Mouse (Mus musculus): ENCODE results near the gene Mbnl2. TPM values are rescaled to one million over a fixed set of nuclear protein-coding genes. Genes with fewer than 3 reads are reported as not detected.

Mbnl2 gene
- total and polyA plus RNA-seq, 3 experiments = 24.4 to 158 (median 70.1) TPM

DNA sequence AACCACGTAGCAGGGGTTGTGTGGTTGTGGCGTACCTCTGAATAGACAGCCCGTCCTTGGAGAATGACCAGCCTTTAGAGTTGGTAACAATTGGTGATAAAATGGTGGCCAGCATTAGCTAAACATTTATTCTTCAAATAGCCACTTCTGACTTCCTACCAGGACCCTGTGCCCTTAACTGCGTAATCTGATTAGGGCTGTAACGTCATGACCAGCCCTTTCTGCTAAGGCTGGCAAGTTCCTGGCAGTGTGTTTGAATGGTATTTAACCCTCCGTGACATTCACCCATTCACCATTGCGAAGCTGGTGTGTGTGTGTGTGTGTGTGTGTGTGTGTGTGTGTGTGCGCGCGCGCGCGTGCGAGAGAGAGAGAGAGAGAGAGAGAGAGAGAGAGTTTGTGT lies 94.6 kb downstream of the Mbnl2 start:
- Histone ChIP-seq H3K9me3 (replicated peaks) (peaks cover 6% of the 10 kb centered on the region; the same call in 1 of the 2 replicates), H3K4me3 (ENCODE audit: low read depth, low read length) (no peak overlapping the region), H3K27me3 (ENCODE audit: insufficient read depth, low read length) (no peaks in the 10 kb centered on the region), H3K36me3 (replicated peaks) (peaks cover 15% of the 10 kb centered on the region), H3K4me1 (ENCODE audit: insufficient read depth, low read depth, low read length) (no peaks in the 10 kb centered on the region)
- DNase-seq (ENCODE audit: low spot score) (no peak), ATAC-seq (ENCODE audit: extremely low read depth, insufficient number of reproducible peaks, low FRiP score, poor library complexity, severe bottlenecking) (no peak)
- TF ChIP-seq TAL1 (conservative IDR thresholded peaks at IDR 0.05; ENCODE audit: low read depth, low read length) (no peak), GATA1 (IDR thresholded peaks at IDR 0.05; ENCODE audit: borderline replicate concordance, low read length) (no peak), CTCF (IDR thresholded peaks at IDR 0.05; ENCODE audit: low read depth, low read length) (no peak), POLR2AphosphoS5 (IDR thresholded peaks at IDR 0.05; ENCODE audit: insufficient replicate concordance, low read depth, low read length) (no peak)

DNA sequence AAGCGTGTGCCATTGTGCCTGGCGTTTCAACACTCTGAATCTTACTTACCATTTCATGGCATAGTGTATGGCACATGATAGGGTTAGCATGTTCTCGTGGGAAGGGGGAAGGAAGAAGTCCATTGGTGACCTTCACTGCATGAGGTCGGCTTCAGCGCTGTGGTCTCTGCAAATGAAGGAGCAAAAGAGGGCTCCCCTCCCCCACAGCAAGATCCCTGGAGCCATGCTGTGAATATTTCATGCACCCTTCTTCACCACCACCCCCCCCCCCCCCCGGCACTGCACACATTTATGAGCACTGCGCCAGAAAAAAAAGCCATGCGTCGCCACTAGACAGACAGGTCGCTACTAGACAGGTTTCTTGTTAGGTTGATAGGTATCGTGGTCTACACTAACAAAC lies 95.2 kb downstream of the Mbnl2 start:
- ATAC-seq (ENCODE audit: extremely low read depth, insufficient number of reproducible peaks, low FRiP score, poor library complexity, severe bottlenecking) = no peak
- TF ChIP-seq CTCF (IDR thresholded peaks at IDR 0.05; ENCODE audit: low read depth, low read length) (no peak), GATA1 (IDR thresholded peaks at IDR 0.05; ENCODE audit: borderline replicate concordance, low read length) (no peak)
- Histone ChIP-seq H3K36me3 (replicated peaks) (peaks cover 15% of the 10 kb centered on the region), H3K9me3 (replicated peaks) (peaks cover 5% of the 10 kb centered on the region; the same call in 1 of the 2 replicates), H3K4me1 (ENCODE audit: insufficient read depth, low read depth, low read length) (no peaks in the 10 kb centered on the region), H3K27me3 (ENCODE audit: insufficient read depth, low read length) (no peaks in the 10 kb centered on the region), H3K4me3 (ENCODE audit: low read depth, low read length) (no peak overlapping the region)
- DNase-seq (ENCODE audit: low spot score) = no peak

DNA sequence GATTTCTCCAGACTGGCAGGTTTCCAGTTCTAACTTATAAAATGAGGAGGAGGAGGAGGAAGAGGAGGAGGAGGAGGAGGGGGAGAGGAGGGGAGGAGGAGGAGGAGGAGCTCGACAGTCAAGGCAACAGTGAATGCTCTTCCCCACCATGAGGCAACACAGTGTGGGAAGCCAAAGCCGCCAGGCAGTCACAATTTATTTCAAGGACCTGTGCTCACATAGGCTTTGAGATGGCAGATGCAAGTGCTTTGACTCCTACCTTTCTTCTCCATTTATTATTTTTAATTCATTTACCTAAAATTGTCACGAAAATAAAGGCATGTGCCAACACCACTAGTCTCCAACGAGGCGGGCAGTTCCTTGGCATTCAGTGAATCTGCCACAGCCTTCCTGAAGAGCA lies 95.7 kb downstream of the Mbnl2 start:
- ATAC-seq (ENCODE audit: extremely low read depth, insufficient number of reproducible peaks, low FRiP score, poor library complexity, severe bottlenecking) = no peak

DNA sequence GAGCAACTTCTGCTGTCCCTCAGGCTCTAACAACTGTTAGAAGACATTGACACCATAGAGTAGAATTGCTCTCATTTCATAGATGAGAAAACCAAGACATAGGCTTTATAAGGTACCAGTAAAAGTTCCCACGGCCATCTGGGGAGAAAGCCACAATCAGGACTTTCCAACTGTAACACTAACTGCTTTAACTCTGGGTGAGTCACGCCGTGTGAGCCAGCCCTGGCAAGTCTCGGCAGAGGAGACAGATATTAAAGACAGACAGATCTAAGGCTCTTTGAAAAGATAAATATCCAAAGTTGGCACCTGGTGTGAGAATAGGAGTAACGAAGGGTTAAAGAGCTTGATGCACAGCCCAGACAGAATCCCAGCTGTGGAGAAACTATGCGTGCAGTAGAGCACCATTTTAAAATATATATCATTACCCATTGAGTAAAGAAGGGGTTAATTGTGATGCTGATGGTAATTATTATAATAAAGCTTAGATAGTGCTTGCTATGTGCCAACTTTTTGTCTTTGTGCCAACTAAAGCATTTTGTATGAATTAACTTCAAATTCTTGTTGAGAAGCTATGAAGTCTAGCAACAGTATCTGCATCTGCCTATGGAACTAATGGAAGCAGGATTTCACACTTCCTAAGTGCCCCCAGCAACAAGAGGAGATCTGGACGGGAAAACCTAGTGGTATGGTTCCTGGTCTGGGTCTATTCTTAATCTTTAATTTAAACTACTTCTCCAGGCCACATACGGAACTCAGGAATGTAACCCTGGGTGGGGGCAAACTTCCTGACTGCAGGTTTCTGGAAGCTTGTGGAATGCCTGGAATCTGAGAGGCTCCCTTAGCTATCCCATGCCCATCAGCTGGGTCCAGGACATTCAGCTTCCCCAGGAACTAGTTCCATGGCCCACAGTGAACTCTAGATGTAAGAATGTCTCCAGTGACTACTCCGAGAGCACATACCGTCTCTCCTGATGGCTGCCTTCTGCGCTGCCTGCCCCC lies 97.9 kb downstream of the Mbnl2 start:
- Histone ChIP-seq H3K4me3 (ENCODE audit: low read depth, low read length) (no peak overlapping the region), H3K4me1 (ENCODE audit: insufficient read depth, low read depth, low read length) (no peaks in the 10 kb centered on the region), H3K27me3 (ENCODE audit: insufficient read depth, low read length) (no peaks in the 10 kb centered on the region), H3K9me3 (replicated peaks) (no peaks in the 10 kb centered on the region), H3K36me3 (replicated peaks) (peaks cover 17% of the 10 kb centered on the region)
- DNase-seq (ENCODE audit: low spot score) = no peak
- no peak for ATAC-seq (ENCODE audit: extremely low read depth, insufficient number of reproducible peaks, low FRiP score, poor library complexity, severe bottlenecking)
- TF ChIP-seq GATA2 (IDR thresholded peaks at IDR 0.05; ENCODE audit: borderline replicate concordance, low read depth, low read length) (no peak), GATA1 (IDR thresholded peaks at IDR 0.05; ENCODE audit: borderline replicate concordance, low read length) (no peak), CTCF (IDR thresholded peaks at IDR 0.05; ENCODE audit: low read depth, low read length) (no peak), POLR2AphosphoS5 (IDR thresholded peaks at IDR 0.05; ENCODE audit: insufficient replicate concordance, low read depth, low read length) (no peak), TAL1 (conservative IDR thresholded peaks at IDR 0.05; ENCODE audit: low read depth, low read length) (no peak)

More for the DNA sequence above, 95.7 kb downstream of the Mbnl2 start:
- Histone ChIP-seq H3K27me3 (ENCODE audit: insufficient read depth, low read length) (no peaks in the 10 kb centered on the region), H3K36me3 (replicated peaks) (peaks cover 15% of the 10 kb centered on the region), H3K4me1 (ENCODE audit: insufficient read depth, low read depth, low read length) (no peaks in the 10 kb centered on the region), H3K9me3 (replicated peaks) (peaks cover 5% of the 10 kb centered on the region; the same call in 1 of the 2 replicates), H3K4me3 (ENCODE audit: low read depth, low read length) (no peak overlapping the region)
- no peak for DNase-seq (ENCODE audit: low spot score)
- TF ChIP-seq CTCF (IDR thresholded peaks at IDR 0.05; ENCODE audit: low read depth, low read length) (no peak), GATA1 (IDR thresholded peaks at IDR 0.05; ENCODE audit: borderline replicate concordance, low read length) (no peak), GATA2 (IDR thresholded peaks at IDR 0.05; ENCODE audit: borderline replicate concordance, low read depth, low read length) (no peak), TAL1 (conservative IDR thresholded peaks at IDR 0.05; ENCODE audit: low read depth, low read length) (no peak), POLR2AphosphoS5 (IDR thresholded peaks at IDR 0.05; ENCODE audit: insufficient replicate concordance, low read depth, low read length) (no peak)

DNA sequence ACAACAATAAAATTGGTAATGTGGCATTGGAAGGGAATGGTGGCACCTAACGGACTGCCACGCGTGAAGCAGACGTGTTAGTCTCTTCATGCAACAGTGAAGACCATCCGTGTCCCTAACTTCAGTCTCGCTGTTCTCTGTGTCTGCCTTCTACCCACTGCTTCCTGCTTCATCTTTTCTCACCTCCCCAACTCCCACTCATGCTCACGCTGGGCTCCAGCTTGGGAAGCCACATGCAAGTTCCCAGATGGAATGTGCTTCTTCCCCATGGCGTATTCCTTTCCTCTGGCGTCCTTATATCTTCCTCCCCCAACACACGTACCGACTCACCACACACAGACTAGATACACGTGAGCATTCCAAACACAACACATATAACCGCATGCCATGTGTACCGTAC lies 99.3 kb downstream of the Mbnl2 start:
- Histone ChIP-seq H3K9me3 (replicated peaks) (no peaks in the 10 kb centered on the region), H3K36me3 (replicated peaks) (peaks cover 30% of the 10 kb centered on the region)

DNA sequence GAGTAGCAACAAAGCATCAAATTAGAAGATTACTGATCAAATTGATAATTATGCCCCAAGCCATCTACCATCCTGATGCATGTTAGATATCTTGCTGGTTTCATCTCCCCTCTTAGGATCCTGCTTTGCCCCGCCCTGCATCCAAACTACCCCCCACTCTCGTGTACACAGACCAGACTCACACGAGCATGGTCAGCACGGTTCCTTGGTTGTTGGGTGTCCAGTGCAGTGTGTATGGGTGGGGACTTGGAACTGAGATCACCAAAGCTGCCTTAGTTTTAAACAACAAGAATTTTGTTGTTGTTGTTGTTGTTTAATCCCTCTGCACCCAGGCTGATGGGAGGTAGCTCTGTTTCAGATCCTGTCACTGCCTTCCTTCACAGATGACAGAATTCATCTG lies 101.7 kb downstream of the Mbnl2 start:
- no peaks in the 10 kb centered on the region for H3K27me3 ChIP-seq (ENCODE audit: insufficient read depth, low read length)
- DNase-seq (ENCODE audit: low spot score) (no peak), ATAC-seq (ENCODE audit: extremely low read depth, insufficient number of reproducible peaks, low FRiP score, poor library complexity, severe bottlenecking) (no peak)
- H3K36me3 ChIP-seq (replicated peaks) = peaks cover 40% of the 10 kb centered on the region
- TF ChIP-seq GATA2 (IDR thresholded peaks at IDR 0.05; ENCODE audit: borderline replicate concordance, low read depth, low read length) (no peak), POLR2AphosphoS5 (IDR thresholded peaks at IDR 0.05; ENCODE audit: insufficient replicate concordance, low read depth, low read length) (no peak), TAL1 (conservative IDR thresholded peaks at IDR 0.05; ENCODE audit: low read depth, low read length) (no peak), GATA1 (IDR thresholded peaks at IDR 0.05; ENCODE audit: borderline replicate concordance, low read length) (no peak), CTCF (IDR thresholded peaks at IDR 0.05; ENCODE audit: low read depth, low read length) (no peak)
- no peaks in the 10 kb centered on the region for H3K4me1 ChIP-seq (ENCODE audit: insufficient read depth, low read depth, low read length)
- H3K4me3 ChIP-seq (ENCODE audit: low read depth, low read length) = no peak overlapping the region
- H3K9me3 ChIP-seq (replicated peaks) = no peaks in the 10 kb centered on the region

More for the DNA sequence above, 99.3 kb downstream of the Mbnl2 start:
- Histone ChIP-seq H3K4me3 (ENCODE audit: low read depth, low read length) (no peak overlapping the region), H3K4me1 (ENCODE audit: insufficient read depth, low read depth, low read length) (no peaks in the 10 kb centered on the region), H3K27me3 (ENCODE audit: insufficient read depth, low read length) (no peaks in the 10 kb centered on the region)
- DNase-seq (ENCODE audit: low spot score) = no peak
- no peak for ATAC-seq (ENCODE audit: extremely low read depth, insufficient number of reproducible peaks, low FRiP score, poor library complexity, severe bottlenecking)
- TF ChIP-seq CTCF (IDR thresholded peaks at IDR 0.05; ENCODE audit: low read depth, low read length) = no peak
- TF ChIP-seq POLR2AphosphoS5 (IDR thresholded peaks at IDR 0.05; ENCODE audit: insufficient replicate concordance, low read depth, low read length) = no peak
- TF ChIP-seq GATA1 (IDR thresholded peaks at IDR 0.05; ENCODE audit: borderline replicate concordance, low read length) = no peak
- TF ChIP-seq GATA2 (IDR thresholded peaks at IDR 0.05; ENCODE audit: borderline replicate concordance, low read depth, low read length) = no peak
- TF ChIP-seq TAL1 (conservative IDR thresholded peaks at IDR 0.05; ENCODE audit: low read depth, low read length) = no peak

Data from G1E (cell line).